Mouse (Mus musculus): ENCODE data around the gene Rab20. TPM values are rescaled to one million over a fixed set of nuclear protein-coding genes. Genes with fewer than 3 reads are reported as not detected.

Gene Rab20
- 6.3 and 7.4 TPM in 2 replicates for polyA plus RNA-seq (2015; fragmentation: Nextera tagmentation; extraction: Ambion mirVana)

DNA sequence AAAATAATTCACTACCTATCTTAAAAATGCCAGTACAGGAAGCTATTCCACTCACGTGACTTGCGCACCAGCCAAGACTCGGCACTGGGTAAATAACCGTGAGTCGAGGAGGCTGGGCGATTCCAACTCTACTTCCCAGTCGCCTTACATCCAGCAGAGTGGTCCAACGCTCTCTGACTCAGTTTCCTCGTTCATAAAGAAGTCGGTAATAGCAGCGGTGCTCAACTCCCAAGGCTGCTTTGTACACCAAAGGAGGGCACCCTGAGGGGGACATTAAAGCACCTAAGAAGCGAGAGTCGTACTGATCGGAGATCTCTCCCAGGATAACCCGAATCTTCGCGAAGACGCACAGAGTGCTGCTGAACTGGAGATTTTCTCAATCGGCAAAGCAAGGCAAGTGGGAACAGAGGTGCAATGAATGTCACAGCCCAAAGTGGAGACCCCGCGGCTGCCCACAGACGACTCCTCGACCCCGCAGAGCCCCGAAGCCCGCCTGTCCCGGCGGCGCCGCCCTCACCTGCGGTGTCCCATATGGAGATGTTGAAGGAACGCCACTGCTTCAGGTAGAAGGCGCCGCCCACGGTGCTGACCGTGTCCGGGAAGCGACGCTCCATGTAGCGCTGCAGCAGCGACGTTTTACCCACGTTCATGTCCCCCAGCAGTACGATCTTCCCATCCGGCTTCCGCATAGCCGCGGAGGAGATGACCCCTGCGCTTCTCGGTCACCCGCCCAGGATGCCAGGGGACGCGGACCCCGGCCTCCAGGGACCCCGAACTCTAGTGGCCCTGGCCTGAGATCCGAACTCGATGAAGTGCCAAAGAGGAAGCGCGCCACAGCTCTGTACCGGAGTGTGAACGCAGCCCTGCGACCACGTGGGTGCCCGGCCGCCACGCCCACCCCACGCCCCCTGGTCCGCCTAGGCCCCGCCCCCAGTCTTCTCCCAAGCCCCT, at the start of gene Rab20:
TSS of gene Rab20 (minus strand) at position 900 of the 951 bp plus-strand sequence.
- ATAC-seq (ENCODE audit: low read depth) = peak; percentile 73
- no peaks in the 10 kb centered on the region for H3K9me3 ChIP-seq (replicated peaks; ENCODE audit: control insufficient read depth, low read length)
- H3K4me3 ChIP-seq (ENCODE audit: low read depth, low read length) = peak within 1 kb of the TSS; percentile 57
- H3K4me2 ChIP-seq (ENCODE audit: low read depth, low read length) = peak within 1 kb of the TSS; percentile 56
- peaks cover 17% of the 10 kb centered on the region for H3K4me1 ChIP-seq (ENCODE audit: control insufficient read depth, low read depth, low read length)
- no peaks in the 10 kb centered on the region for H3K36me3 ChIP-seq (ENCODE audit: control insufficient read depth, insufficient read depth)
- H3K27me3 ChIP-seq (ENCODE audit: control insufficient read depth, insufficient read depth, low read depth, low read length) = peaks cover 60% of the 10 kb centered on the region
- WGBS (ENCODE audit: insufficient replicate concordance) = under 1% methylated on average over 69 of the region's 69 CpGs
- peak within 1 kb of the TSS; percentile 27; the same call in 1 of the 2 replicates for H3K9ac ChIP-seq (ENCODE audit: low read depth, low read length)
- H3K27ac ChIP-seq (ENCODE audit: low read length) = 0 out of 2 replicates have a peak within 1 kb of the TSS, but pooled peaks have one; percentile 3

DNA sequence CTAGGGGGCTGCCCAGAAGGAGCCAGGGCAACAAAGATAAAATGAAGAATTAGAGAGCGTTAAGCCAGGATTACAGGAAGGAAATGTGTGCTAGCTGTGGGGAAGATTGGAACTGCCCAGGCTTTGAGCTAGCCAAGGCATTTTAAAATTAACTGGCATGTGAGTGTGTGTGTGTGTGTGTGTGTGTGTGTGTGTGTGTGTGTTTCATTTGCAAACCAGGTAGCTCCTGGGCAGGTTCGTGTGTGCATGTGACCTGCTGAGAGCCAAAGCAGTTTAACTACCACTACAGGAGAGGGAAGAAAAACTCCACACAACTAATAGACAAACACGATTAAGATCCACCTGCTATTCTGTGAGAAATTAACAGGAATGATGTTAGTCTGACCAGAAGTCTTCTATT, 44.8 kb upstream of the Rab20 start:
- ATAC-seq (ENCODE audit: low read depth) = no peak
- no peak overlapping the region for H3K4me3 ChIP-seq (ENCODE audit: low read depth, low read length)
- peaks cover 2% of the 10 kb centered on the region; the same call in 1 of the 2 replicates for H3K36me3 ChIP-seq (ENCODE audit: control insufficient read depth, insufficient read depth)
- WGBS (ENCODE audit: insufficient replicate concordance) = 54% methylated on average over 3 of the region's 3 CpGs
- H3K9ac ChIP-seq (ENCODE audit: low read depth, low read length) = no peak overlapping the region
- H3K4me2 ChIP-seq (ENCODE audit: low read depth, low read length) = no peak overlapping the region
- no peaks in the 10 kb centered on the region for H3K27me3 ChIP-seq (ENCODE audit: control insufficient read depth, insufficient read depth, low read depth, low read length)
- H3K4me1 ChIP-seq (ENCODE audit: control insufficient read depth, low read depth, low read length) = no peaks in the 10 kb centered on the region
- no peaks in the 10 kb centered on the region for H3K9me3 ChIP-seq (replicated peaks; ENCODE audit: control insufficient read depth, low read length)
- no peak overlapping the region for H3K27ac ChIP-seq (ENCODE audit: low read length)

DNA sequence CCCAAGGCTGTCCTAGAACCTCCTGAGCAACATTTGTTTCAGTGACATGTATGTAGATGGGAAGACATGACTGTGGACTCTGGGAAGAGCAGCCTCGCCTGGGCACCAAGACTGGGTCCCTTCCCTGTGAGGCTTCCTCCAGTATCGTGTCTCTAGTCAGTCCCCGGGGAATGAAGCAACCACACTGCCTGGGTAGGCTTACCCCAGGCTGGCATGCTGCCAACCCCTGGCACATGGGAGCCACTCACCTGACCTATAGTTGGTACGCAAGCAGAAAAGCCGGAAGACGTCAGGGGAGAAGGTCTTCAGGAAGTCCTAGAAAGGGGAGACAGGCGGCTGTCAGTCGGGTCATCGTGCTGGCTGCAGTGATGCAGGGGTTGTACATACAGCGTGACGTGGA, 40.2 kb upstream of the Rab20 start:
- Histone ChIP-seq H3K4me2 (ENCODE audit: low read depth, low read length) (no peak overlapping the region), H3K4me1 (ENCODE audit: control insufficient read depth, low read depth, low read length) (peaks cover under 1% of the 10 kb centered on the region; the same call in 1 of the 2 replicates), H3K27me3 (ENCODE audit: control insufficient read depth, insufficient read depth, low read depth, low read length) (no peaks in the 10 kb centered on the region), H3K4me3 (ENCODE audit: low read depth, low read length) (no peak overlapping the region), H3K9ac (ENCODE audit: low read depth, low read length) (no peak overlapping the region), H3K27ac (ENCODE audit: low read length) (no peak overlapping the region), H3K9me3 (replicated peaks; ENCODE audit: control insufficient read depth, low read length) (no peaks in the 10 kb centered on the region), H3K36me3 (ENCODE audit: control insufficient read depth, insufficient read depth) (peaks cover 10% of the 10 kb centered on the region)
- 86% methylated on average over 11 of the region's 11 CpGs for WGBS (ENCODE audit: insufficient replicate concordance)
- no peak for ATAC-seq (ENCODE audit: low read depth)

DNA sequence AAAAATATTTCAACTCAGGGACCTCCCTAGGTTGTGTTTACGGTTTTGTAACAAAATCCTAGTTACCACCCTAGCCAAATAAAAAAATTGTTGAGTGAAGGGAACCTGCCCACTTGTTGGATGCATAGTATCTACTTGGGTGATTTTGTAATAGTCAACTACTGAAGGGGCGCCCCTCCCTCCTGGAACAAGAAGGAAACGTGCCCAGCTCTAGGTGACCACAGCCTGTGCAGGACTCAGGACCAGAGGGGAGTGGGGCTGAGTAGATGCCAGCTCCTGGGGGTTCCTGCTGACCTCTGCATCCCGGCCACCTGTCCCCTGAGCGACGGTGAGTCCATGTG, 39.5 kb upstream of the Rab20 start:
- Histone ChIP-seq H3K4me3 (ENCODE audit: low read depth, low read length) (no peak overlapping the region), H3K9me3 (replicated peaks; ENCODE audit: control insufficient read depth, low read length) (no peaks in the 10 kb centered on the region), H3K27ac (ENCODE audit: low read length) (no peak overlapping the region), H3K9ac (ENCODE audit: low read depth, low read length) (no peak overlapping the region), H3K36me3 (ENCODE audit: control insufficient read depth, insufficient read depth) (peaks cover 13% of the 10 kb centered on the region), H3K27me3 (ENCODE audit: control insufficient read depth, insufficient read depth, low read depth, low read length) (no peaks in the 10 kb centered on the region), H3K4me2 (ENCODE audit: low read depth, low read length) (no peak overlapping the region), H3K4me1 (ENCODE audit: control insufficient read depth, low read depth, low read length) (peaks cover 7% of the 10 kb centered on the region)
- WGBS (ENCODE audit: insufficient replicate concordance) = 71% methylated on average over 6 of the region's 6 CpGs
- no peak for ATAC-seq (ENCODE audit: low read depth)

DNA sequence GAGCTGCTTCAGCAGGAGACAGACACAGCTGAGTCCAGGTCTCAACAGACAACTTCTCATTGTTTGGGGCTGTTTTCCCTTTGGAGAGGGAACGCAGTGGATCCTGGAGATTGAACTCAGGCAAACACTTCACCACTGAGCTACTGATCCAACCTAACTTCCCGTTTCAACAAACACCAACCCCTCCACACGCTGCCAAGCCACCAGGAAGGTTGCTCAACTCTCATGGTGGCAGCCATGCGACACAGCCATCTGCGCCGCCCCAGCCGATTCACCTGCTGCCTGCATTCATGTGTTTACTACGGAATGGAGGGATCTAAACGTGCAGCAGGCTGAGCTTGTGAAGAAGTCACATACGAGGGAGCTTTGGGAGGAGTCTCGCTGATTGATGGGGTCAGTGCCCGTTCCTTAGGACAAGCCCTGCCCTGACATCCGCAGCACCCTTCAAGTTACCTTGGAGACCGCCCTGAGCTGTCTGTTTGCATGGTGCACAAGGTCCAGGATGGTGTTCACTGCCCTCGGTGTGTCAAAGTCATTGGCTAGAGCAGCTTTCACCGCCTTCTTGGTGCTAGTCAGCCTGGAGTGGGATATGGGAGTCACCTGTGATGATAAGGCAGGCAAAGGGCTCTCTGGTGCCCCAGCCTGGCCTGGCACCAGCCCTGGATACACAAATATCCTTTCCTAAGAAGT, 39.0 kb upstream of the Rab20 start:
- H3K4me1 ChIP-seq (ENCODE audit: control insufficient read depth, low read depth, low read length) = peaks cover 12% of the 10 kb centered on the region
- peaks cover 19% of the 10 kb centered on the region for H3K36me3 ChIP-seq (ENCODE audit: control insufficient read depth, insufficient read depth)
- H3K4me2 ChIP-seq (ENCODE audit: low read depth, low read length) = no peak overlapping the region
- no peaks in the 10 kb centered on the region for H3K9me3 ChIP-seq (replicated peaks; ENCODE audit: control insufficient read depth, low read length)
- WGBS (ENCODE audit: insufficient replicate concordance) = 71% methylated on average over 16 of the region's 16 CpGs
- no peak overlapping the region for H3K9ac ChIP-seq (ENCODE audit: low read depth, low read length)
- H3K27me3 ChIP-seq (ENCODE audit: control insufficient read depth, insufficient read depth, low read depth, low read length) = no peaks in the 10 kb centered on the region
- H3K4me3 ChIP-seq (ENCODE audit: low read depth, low read length) = no peak overlapping the region
- ATAC-seq (ENCODE audit: low read depth) = no peak
- no peak overlapping the region for H3K27ac ChIP-seq (ENCODE audit: low read length)

DNA sequence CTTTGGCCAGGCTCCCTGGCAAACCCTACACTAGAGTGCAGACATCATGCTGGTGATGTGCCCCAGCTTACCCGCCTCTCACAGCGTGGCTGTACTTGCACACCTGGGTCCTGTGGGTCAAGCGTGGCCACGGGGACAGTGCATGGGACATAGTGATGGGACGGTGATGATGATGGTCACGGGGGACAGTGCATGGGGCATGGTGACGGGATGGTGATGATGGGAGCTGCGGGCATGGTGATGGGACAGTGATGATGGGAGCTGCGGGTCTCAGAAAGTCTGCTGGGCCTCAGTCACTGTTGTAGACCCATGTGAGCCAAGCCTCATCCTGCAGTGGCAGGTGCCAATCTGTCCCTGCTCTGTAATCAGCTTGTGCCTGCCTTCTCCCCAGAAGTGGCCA, 37.8 kb upstream of the Rab20 start:
- ATAC-seq (ENCODE audit: low read depth) = no peak
- H3K9me3 ChIP-seq (replicated peaks; ENCODE audit: control insufficient read depth, low read length) = no peaks in the 10 kb centered on the region
- no peaks in the 10 kb centered on the region for H3K27me3 ChIP-seq (ENCODE audit: control insufficient read depth, insufficient read depth, low read depth, low read length)
- WGBS (ENCODE audit: insufficient replicate concordance) = 84% methylated on average over 9 of the region's 9 CpGs
- H3K9ac ChIP-seq (ENCODE audit: low read depth, low read length) = no peak overlapping the region
- no peak overlapping the region for H3K4me3 ChIP-seq (ENCODE audit: low read depth, low read length)
- no peak overlapping the region for H3K4me2 ChIP-seq (ENCODE audit: low read depth, low read length)
- H3K36me3 ChIP-seq (ENCODE audit: control insufficient read depth, insufficient read depth) = peaks cover 29% of the 10 kb centered on the region
- H3K27ac ChIP-seq (ENCODE audit: low read length) = no peak overlapping the region
- peaks cover 22% of the 10 kb centered on the region for H3K4me1 ChIP-seq (ENCODE audit: control insufficient read depth, low read depth, low read length)

DNA sequence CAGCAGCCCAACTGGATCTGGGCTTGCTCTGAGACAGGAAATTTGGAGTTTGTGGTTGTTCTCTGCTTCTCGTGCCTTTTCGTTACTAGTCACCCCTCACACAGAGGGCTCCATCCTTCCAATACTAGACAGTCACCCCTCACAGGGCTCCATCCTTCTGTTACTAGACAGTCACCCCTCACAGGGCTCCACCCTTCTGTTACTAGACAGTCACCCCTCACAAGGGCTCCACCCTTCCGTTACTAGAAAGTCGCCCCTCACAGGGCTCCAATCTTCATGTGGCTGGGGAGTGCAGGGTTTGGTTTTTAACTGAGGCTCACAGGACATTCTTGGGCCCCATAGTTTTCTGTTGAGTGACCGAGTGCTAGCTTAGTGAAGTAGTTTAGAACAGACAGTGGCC, 34.7 kb upstream of the Rab20 start:
- Histone ChIP-seq H3K4me2 (ENCODE audit: low read depth, low read length) (peak overlapping the region; percentile 17; the same call in 1 of the 2 replicates), H3K36me3 (ENCODE audit: control insufficient read depth, insufficient read depth) (peaks cover 42% of the 10 kb centered on the region), H3K27ac (ENCODE audit: low read length) (peak overlapping the region; percentile 60), H3K27me3 (ENCODE audit: control insufficient read depth, insufficient read depth, low read depth, low read length) (no peaks in the 10 kb centered on the region), H3K9ac (ENCODE audit: low read depth, low read length) (no peak overlapping the region; the same call in 1 of the 2 replicates), H3K4me1 (ENCODE audit: control insufficient read depth, low read depth, low read length) (peaks cover 22% of the 10 kb centered on the region), H3K4me3 (ENCODE audit: low read depth, low read length) (no peak overlapping the region), H3K9me3 (replicated peaks; ENCODE audit: control insufficient read depth, low read length) (no peaks in the 10 kb centered on the region)
- ATAC-seq (ENCODE audit: low read depth) = no peak
- WGBS (ENCODE audit: insufficient replicate concordance) = 45% methylated on average over 5 of the region's 5 CpGs

DNA sequence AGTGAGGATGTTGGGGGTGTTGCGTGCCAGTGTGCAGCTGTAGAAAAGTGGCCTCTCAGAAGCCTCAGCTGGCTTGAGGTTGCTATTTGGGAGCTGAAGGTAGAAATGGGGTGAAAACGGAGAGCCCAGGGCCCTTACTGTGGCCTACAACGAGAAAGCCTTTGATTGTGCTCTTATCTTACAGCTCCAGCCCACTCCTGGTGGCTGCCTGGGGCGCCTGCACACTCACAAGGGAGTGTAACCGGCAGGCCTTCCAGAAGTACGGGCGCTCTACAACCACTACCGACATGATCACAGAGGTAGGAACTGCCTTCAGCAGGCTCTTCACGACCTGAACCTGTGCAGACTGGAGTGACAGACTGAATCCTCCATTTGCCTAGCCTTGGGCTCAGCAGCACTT, 34.2 kb upstream of the Rab20 start:
- peak overlapping the region; percentile 60 for H3K27ac ChIP-seq (ENCODE audit: low read length)
- 21% methylated on average over 9 of the region's 9 CpGs for WGBS (ENCODE audit: insufficient replicate concordance)
- no peaks in the 10 kb centered on the region for H3K27me3 ChIP-seq (ENCODE audit: control insufficient read depth, insufficient read depth, low read depth, low read length)
- peak; percentile 82 for ATAC-seq (ENCODE audit: low read depth)
- peak overlapping the region; percentile 17; the same call in 1 of the 2 replicates for H3K4me2 ChIP-seq (ENCODE audit: low read depth, low read length)
- no peaks in the 10 kb centered on the region for H3K9me3 ChIP-seq (replicated peaks; ENCODE audit: control insufficient read depth, low read length)
- peaks cover 22% of the 10 kb centered on the region for H3K4me1 ChIP-seq (ENCODE audit: control insufficient read depth, low read depth, low read length)
- no peak overlapping the region; the same call in 1 of the 2 replicates for H3K9ac ChIP-seq (ENCODE audit: low read depth, low read length)
- peaks cover 42% of the 10 kb centered on the region for H3K36me3 ChIP-seq (ENCODE audit: control insufficient read depth, insufficient read depth)
- no peak overlapping the region for H3K4me3 ChIP-seq (ENCODE audit: low read depth, low read length)

DNA sequence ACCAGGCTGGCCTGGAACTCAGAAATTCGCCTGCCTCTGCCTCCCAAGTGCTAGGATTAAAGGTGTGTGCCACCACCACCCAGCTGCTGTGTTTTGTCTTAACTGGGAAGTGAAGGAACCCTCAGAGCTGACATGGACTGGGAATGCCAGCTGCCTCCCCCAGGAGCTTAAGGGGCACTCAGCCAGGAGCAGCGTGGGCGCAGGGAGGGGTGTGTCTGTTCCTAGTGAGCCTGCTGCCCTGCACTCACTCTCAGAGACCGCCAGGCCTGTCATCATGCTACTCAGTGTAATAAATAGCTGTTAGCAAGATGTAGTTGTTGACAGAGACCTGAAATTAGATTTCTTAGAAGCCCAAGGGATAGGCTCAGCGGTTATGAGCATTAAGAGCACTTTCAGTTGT, 32.5 kb upstream of the Rab20 start:
- Histone ChIP-seq H3K27ac (ENCODE audit: low read length) (no peak overlapping the region), H3K9me3 (replicated peaks; ENCODE audit: control insufficient read depth, low read length) (no peaks in the 10 kb centered on the region), H3K9ac (ENCODE audit: low read depth, low read length) (no peak overlapping the region), H3K36me3 (ENCODE audit: control insufficient read depth, insufficient read depth) (peaks cover 47% of the 10 kb centered on the region), H3K27me3 (ENCODE audit: control insufficient read depth, insufficient read depth, low read depth, low read length) (no peaks in the 10 kb centered on the region), H3K4me3 (ENCODE audit: low read depth, low read length) (no peak overlapping the region), H3K4me2 (ENCODE audit: low read depth, low read length) (no peak overlapping the region), H3K4me1 (ENCODE audit: control insufficient read depth, low read depth, low read length) (peaks cover 22% of the 10 kb centered on the region)
- no peak for ATAC-seq (ENCODE audit: low read depth)
- WGBS (ENCODE audit: insufficient replicate concordance) = 72% methylated on average over 5 of the region's 5 CpGs
